Mouse (Mus musculus) kidney, adult 2 months (tissue): ENCODE data around the gene Nol11.

Source experiments
- CTCF ChIP-seq: fragments of 200-500 bp; conservative IDR thresholded peaks from 2 replicates; pipeline ENCODE4 v1.5.1; 2011; ENCODE audit warnings: low read depth, mild to moderate bottlenecking, control low read depth, low read length, moderate library complexity, mixed read lengths; ENCODE audit not compliant: insufficient read depth, insufficient read length
- POLR2A ChIP-seq: fragments of 200-500 bp; IDR thresholded peaks from one replicate; pipeline ENCODE4 v1.6.1; 2011; ENCODE audit warnings: low read depth, low read length, control low read depth

DNA sequence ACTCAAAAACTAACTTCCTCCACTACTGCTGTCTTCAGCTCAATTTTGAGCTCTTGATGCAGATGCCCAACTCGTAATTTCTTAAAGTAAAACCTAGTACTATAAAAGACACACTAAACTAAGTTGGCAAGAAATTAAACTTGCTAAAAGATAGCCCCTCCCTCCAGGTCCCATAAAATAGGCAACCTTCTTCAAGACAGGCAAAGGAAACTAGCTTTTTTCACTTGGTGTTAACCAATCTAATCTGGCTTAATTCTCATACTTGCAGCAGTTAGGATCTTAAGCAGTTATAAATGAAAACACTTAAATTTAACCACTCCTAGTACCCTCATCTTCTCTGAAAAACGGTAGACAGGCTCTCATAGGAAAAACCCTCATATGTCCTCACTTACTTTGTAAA lies 59.5 kb downstream of the Nol11 start:
- TF ChIP-seq POLR2A: no peak
- no peak for TF ChIP-seq CTCF
